Mouse (Mus musculus) neural tube, embryonic 11.5 days (tissue): ENCODE data around the gene Nf2. TPM values are rescaled to one million over a fixed set of nuclear protein-coding genes. Genes with fewer than 3 reads are reported as not detected.

Source experiments
- ATAC-seq: fragments of 200-750 bp; cut with Nextera tagmentation; 2 replicates; pipeline ENCODE4 v1.8.0; 2017; ENCODE audit warnings: moderate number of reproducible peaks, mild to moderate bottlenecking, moderate TSS enrichment, moderate library complexity; ENCODE audit not compliant: insufficient read depth, low FRiP score, low TSS enrichment
- DNase-seq: peaks from one replicate; pipeline ENCODE4 v3.0.0-alpha.2; 2015; ENCODE audit warnings: low spot score
- H3K27ac ChIP-seq: fragments of 300-500 bp; sonication (generic); 2 replicates; pipeline ENCODE4 v1.5.1; 2014; ENCODE audit warnings: low read depth, mild to moderate bottlenecking, low read length
- H3K27me3 ChIP-seq: fragments of 300-500 bp; sonication (generic); 2 replicates; pipeline ENCODE4 v1.6.1; 2014; ENCODE audit warnings: mild to moderate bottlenecking, low read length, mixed read lengths; ENCODE audit not compliant: control insufficient read depth, insufficient read depth
- H3K36me3 ChIP-seq: fragments of 300-500 bp; sonication (generic); 2 replicates; pipeline ENCODE4 v1.6.1; 2014; ENCODE audit warnings: mild to moderate bottlenecking, low read length, moderate library complexity, mixed read lengths; ENCODE audit not compliant: control insufficient read depth, insufficient read depth
- H3K4me1 ChIP-seq: fragments of 300-500 bp; sonication (generic); 2 replicates; pipeline ENCODE4 v1.6.1; 2014; ENCODE audit warnings: low read length, mixed read lengths; ENCODE audit not compliant: control insufficient read depth, insufficient read depth
- H3K4me2 ChIP-seq: fragments of 300-500 bp; sonication (generic); 2 replicates; pipeline ENCODE4 v1.6.1; 2014; ENCODE audit warnings: low read depth, mild to moderate bottlenecking, moderate library complexity
- H3K4me3 ChIP-seq: fragments of 300-500 bp; sonication (generic); 2 replicates; pipeline ENCODE4 v1.5.1; 2014; ENCODE audit warnings: low read depth, low read length
- H3K9ac ChIP-seq: fragments of 300-500 bp; sonication (generic); 2 replicates; pipeline ENCODE4 v1.6.1; 2014; ENCODE audit warnings: mild to moderate bottlenecking, low read length
- H3K9me3 ChIP-seq: fragments of 300-500 bp; sonication (generic); 2 replicates; pipeline ENCODE4 v1.6.1; 2016; ENCODE audit warnings: low read length; ENCODE audit not compliant: control insufficient read depth
- WGBS: fragments of 180-500 bp; shearing (Covaris S2); extraction: QIAGEN DNeasy Blood & Tissue Kit; methylation state at CpG from one replicate; pipeline ENCODE4 v1.1.7; 2014; 5-methylcytosine and 5-hydroxymethylcytosine counted together
- polyA plus RNA-seq: library from polyadenylated mRNA; unstranded; fragments of >200 nt; fragmentation: Nextera tagmentation; extraction: Ambion mirVana; gene quantifications from 2 replicates; pipeline ENCODE4 v1.2.1, GENCODE M21; 2014

The Nf2 gene
- polyA plus RNA-seq, 1 experiment from 2014 or later: 67.7 TPM

DNA sequence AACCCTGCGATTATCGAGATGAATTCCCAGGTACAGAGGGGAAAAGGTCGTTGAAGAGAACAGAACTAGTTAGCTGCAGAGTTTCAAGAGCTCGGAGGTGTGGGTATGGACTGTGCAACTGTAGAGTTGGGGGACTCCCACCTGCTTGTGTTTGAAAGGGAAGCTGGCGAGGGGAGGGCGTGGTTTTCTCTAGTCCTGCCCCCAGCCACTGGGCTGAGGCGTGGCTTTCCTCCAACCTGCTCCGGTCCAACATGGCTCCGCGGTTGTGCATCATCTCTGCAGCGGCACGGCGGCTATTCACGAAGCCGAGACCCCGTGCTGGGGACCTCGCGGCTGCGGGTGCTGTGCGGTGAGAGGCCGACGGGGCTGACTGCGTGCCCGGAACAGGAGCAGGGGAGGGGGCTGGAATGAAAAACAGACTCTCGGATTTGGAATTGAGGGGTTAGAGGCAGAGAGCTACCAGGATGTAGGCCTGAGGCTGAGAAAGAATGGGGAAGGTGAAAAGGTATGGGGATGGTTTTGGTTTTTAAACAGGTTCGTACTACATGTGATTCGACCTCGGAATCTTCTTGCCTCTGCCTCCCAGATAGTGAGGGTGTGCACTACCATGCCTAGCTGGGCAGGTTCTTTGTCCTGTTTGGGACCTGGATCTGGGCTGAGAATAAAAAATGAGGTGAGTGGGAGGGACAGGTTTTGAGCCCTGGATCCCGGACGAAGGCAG lies 24.6 kb upstream of the Nf2 start, which contains the start of gene Nipsnap1:
Gene Nipsnap1, plus strand, starts transcription at position 197 of the 721 bp plus-strand sequence.
- under 1% methylated on average over 30 of the region's 30 CpGs for WGBS
- Histone ChIP-seq H3K4me2 (peak within 1 kb of the TSS; percentile 77), H3K36me3 (no peaks in the 10 kb centered on the region), H3K4me3 (peak within 1 kb of the TSS; percentile 64), H3K27ac (no peak within 1 kb of the TSS), H3K9me3 (no peaks in the 10 kb centered on the region), H3K4me1 (peaks cover 9% of the 10 kb centered on the region), H3K9ac (peak within 1 kb of the TSS; percentile 81), H3K27me3 (no peaks in the 10 kb centered on the region)
- DNase-seq: peak; percentile 85
- ATAC-seq: peak; percentile 91

- Histone ChIP-seq H3K27me3 (no peaks in the 10 kb centered on the region), H3K4me1 (no peaks in the 10 kb centered on the region), H3K4me3 (no peak overlapping the region), H3K4me2 (no peak overlapping the region), H3K9ac (no peak overlapping the region), H3K9me3 (no peaks in the 10 kb centered on the region), H3K27ac (no peak overlapping the region), H3K36me3 (no peaks in the 10 kb centered on the region)
- 33% methylated on average over 10 of the region's 10 CpGs for WGBS
- ATAC-seq (no peak), DNase-seq (peak; percentile 62)
Measured at GRCm38 (mm10) chr11:4865645-4866251, 16.4 kb upstream of the Nf2 start.

- Histone ChIP-seq H3K27me3 (no peaks in the 10 kb centered on the region), H3K4me2 (no peak overlapping the region), H3K36me3 (no peaks in the 10 kb centered on the region), H3K9ac (no peak overlapping the region), H3K27ac (no peak overlapping the region), H3K4me1 (no peaks in the 10 kb centered on the region), H3K9me3 (no peaks in the 10 kb centered on the region), H3K4me3 (no peak overlapping the region)
- no peak for ATAC-seq
- 90% methylated on average over 1 of the region's 1 CpGs for WGBS
- no peak for DNase-seq
Measured at GRCm38 (mm10) chr11:4862730-4863129, 13.4 kb upstream of the Nf2 start.

- Histone ChIP-seq H3K27ac (no peak overlapping the region), H3K9me3 (no peaks in the 10 kb centered on the region), H3K9ac (no peak overlapping the region), H3K27me3 (no peaks in the 10 kb centered on the region), H3K4me3 (no peak overlapping the region), H3K36me3 (no peaks in the 10 kb centered on the region), H3K4me2 (no peak overlapping the region), H3K4me1 (no peaks in the 10 kb centered on the region)
- no peak for DNase-seq
- no peak for ATAC-seq
- 55% methylated on average over 11 of the region's 11 CpGs for WGBS
Measured at GRCm38 (mm10) chr11:4861816-4862604, 12.7 kb upstream of the Nf2 start.

GRCm38 (mm10) chr11:4860986-4861385 lies 11.7 kb upstream of the Nf2 start:
- H3K4me2 ChIP-seq: no peak overlapping the region
- H3K4me3 ChIP-seq: no peak overlapping the region
- ATAC-seq (no peak), DNase-seq (no peak)
- H3K27ac ChIP-seq: no peak overlapping the region
- no peaks in the 10 kb centered on the region for H3K36me3 ChIP-seq
- H3K4me1 ChIP-seq: no peaks in the 10 kb centered on the region
- no peaks in the 10 kb centered on the region for H3K9me3 ChIP-seq
- WGBS: 55% methylated on average over 1 of the region's 1 CpGs
- H3K9ac ChIP-seq: no peak overlapping the region
- H3K27me3 ChIP-seq: no peaks in the 10 kb centered on the region

DNA sequence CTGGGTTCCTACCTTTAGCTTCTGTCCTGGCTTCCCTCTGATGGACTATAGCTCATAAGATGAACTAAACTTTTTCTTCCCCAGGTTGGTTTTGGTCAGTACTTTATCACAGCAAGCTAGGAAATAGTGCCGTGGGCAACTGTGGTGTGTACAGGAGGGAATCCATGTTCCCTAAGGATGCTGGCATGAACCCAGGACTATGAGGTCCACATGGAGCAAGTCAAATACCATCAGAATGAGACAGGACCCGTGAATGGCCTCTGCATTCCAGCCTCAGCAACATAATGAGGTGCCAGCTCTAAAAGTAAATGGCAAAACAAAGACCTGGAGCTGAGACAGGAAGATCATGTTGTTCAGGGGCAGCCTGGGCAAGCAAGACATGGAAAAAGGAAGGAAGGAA lies 9.1 kb upstream of the Nf2 start:
- Histone ChIP-seq H3K27ac (no peak overlapping the region), H3K4me3 (no peak overlapping the region), H3K27me3 (no peaks in the 10 kb centered on the region), H3K4me2 (no peak overlapping the region), H3K9me3 (no peaks in the 10 kb centered on the region), H3K9ac (no peak overlapping the region), H3K4me1 (no peaks in the 10 kb centered on the region), H3K36me3 (no peaks in the 10 kb centered on the region)
- ATAC-seq (no peak), DNase-seq (no peak)
- 70% methylated on average over 2 of the region's 2 CpGs for WGBS

GRCm38 (mm10) chr11:4854181-4854580 lies 4.8 kb upstream of the Nf2 start:
- no peak overlapping the region for H3K9ac ChIP-seq
- DNase-seq (no peak), ATAC-seq (no peak)
- 90% methylated on average over 5 of the region's 5 CpGs for WGBS
- no peak overlapping the region for H3K4me3 ChIP-seq
- H3K4me2 ChIP-seq: no peak overlapping the region
- no peaks in the 10 kb centered on the region for H3K27me3 ChIP-seq
- no peaks in the 10 kb centered on the region for H3K4me1 ChIP-seq
- no peaks in the 10 kb centered on the region for H3K9me3 ChIP-seq
- H3K27ac ChIP-seq: no peak overlapping the region
- no peaks in the 10 kb centered on the region for H3K36me3 ChIP-seq

GRCm38 (mm10) chr11:4853021-4853420 lies 3.7 kb upstream of the Nf2 start:
- DNase-seq (no peak), ATAC-seq (no peak)
- no peak overlapping the region for H3K4me3 ChIP-seq
- no peak overlapping the region for H3K4me2 ChIP-seq
- peaks cover 2% of the 10 kb centered on the region; the same call in 1 of the 2 replicates for H3K4me1 ChIP-seq
- no peak overlapping the region for H3K9ac ChIP-seq
- no peaks in the 10 kb centered on the region for H3K36me3 ChIP-seq
- H3K27ac ChIP-seq: no peak overlapping the region
- no peaks in the 10 kb centered on the region for H3K9me3 ChIP-seq
- H3K27me3 ChIP-seq: no peaks in the 10 kb centered on the region
